Mouse (Mus musculus): ENCODE data around the gene Ddx56. TPM values are rescaled to one million over a fixed set of nuclear protein-coding genes. Genes with fewer than 3 reads are reported as not detected.

Gene Ddx56
- polyA plus RNA-seq, 1 experiment from 2014 or later, result 106 TPM

DNA sequence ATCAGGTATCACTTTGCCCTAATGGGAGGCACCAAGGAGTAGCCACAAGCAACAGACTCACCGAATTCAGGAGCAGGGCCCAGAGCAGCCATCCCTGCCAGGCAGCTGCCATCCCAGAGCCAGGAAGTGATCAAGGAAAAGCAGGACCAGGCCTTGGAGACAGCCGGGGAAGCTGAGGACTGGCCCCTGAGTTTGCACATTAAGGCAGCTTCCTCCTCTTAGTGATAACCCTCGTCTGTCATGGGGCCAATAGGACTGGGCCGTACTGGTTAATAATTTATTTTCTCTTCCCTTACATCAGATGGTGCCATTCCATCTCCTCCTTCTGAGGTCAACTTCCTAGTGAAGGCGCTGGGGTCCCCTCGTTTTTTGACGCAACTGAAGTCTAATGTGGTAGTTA lies 37.6 kb downstream of the Ddx56 start, which contains the start of gene Npc1l1:
Gene Npc1l1, minus strand, starts transcription at position 132 of the 400 bp plus-strand sequence.
- no peak within 1 kb of the TSS for H3K4me3 ChIP-seq (ENCODE audit: low read length)
- H3K9me3 ChIP-seq (ENCODE audit: low read length), result peaks cover 2% of the 10 kb centered on the region; the same call in 1 of the 2 replicates
- no peak within 1 kb of the TSS for H3K27ac ChIP-seq (ENCODE audit: low read length)
- no peaks in the 10 kb centered on the region for H3K4me1 ChIP-seq (ENCODE audit: insufficient read depth, low read length)
- WGBS, result 73% methylated on average over 7 of the region's 7 CpGs
- no peaks in the 10 kb centered on the region for H3K27me3 ChIP-seq (ENCODE audit: insufficient read depth, low read length)
- no peak within 1 kb of the TSS for H3K9ac ChIP-seq (replicated peaks; ENCODE audit: low read length)
- ATAC-seq (ENCODE audit: low FRiP score, low TSS enrichment), result no peak
- H3K4me2 ChIP-seq (replicated peaks; ENCODE audit: low read depth, low read length), result no peak within 1 kb of the TSS
- no peaks in the 10 kb centered on the region for H3K36me3 ChIP-seq (ENCODE audit: insufficient read depth, low read length)

DNA sequence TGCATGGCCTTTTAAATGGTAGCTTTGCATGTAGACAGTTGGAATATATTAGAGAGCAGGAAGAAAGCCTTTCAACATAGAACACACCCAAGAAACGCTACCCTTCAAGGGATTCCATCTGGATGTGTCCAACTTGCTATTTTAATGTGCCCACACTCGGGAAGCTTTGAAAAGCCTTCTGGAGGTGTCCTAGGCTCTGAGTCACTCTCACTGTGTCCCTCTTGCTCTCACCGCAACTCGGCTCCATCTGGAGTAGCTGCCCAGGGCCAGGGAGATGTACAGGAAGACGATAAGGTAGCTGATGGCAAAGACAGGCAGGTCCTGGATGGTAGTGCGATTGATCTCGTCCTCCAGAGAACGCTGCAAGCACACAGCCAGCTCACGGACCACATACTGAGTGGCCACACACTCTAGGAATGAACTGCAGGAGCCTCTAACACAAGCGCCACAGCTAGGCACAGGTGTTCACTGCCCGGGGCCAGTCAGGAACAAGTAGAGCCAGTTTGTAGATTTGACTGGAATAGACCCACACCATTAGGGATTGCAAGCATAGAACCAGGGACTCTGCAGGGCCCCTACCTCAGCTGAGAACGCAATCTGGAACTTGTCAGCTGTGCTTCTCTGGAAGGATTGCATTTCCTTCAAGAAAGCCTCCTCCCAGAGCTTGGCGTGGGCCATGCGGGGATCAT lies 42.9 kb downstream of the Ddx56 start:
- ATAC-seq (ENCODE audit: low FRiP score, low TSS enrichment), result 0 out of 2 replicates have a peak, but pooled peaks have one; percentile 69
- 69% methylated on average over 14 of the region's 14 CpGs for WGBS
- no peak overlapping the region for H3K4me3 ChIP-seq (ENCODE audit: low read length)

DNA sequence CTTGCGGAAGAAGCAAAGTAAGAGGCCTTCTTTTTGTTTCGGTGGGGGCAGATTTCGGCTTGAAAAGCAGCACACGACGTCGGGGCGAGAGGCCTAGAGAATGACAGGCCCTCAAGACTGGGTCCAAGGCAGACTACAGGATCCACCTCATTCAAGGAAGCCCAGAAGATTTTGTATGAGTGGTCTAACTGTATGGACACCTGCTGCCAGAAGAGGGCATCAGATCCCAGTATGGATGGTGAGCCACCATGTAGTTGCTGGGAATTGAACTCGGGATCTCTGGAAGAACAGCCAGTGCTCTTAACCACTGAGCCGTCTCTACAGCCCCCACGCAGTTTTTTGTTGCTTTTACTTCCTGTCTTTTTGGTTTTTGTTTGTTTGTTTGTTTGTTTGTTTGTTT lies 45.4 kb downstream of the Ddx56 start:
- H3K4me2 ChIP-seq (replicated peaks; ENCODE audit: low read depth, low read length), result no peak overlapping the region
- no peaks in the 10 kb centered on the region for H3K4me1 ChIP-seq (ENCODE audit: insufficient read depth, low read length)
- 90% methylated on average over 10 of the region's 10 CpGs for whole genome bisulfite sequencing
- no peaks in the 10 kb centered on the region for H3K27me3 ChIP-seq (ENCODE audit: insufficient read depth, low read length)
- H3K4me3 ChIP-seq (ENCODE audit: low read length), result no peak overlapping the region
- no peak overlapping the region for H3K9ac ChIP-seq (replicated peaks; ENCODE audit: low read length)
- no peaks in the 10 kb centered on the region for H3K36me3 ChIP-seq (ENCODE audit: insufficient read depth, low read length)
- no peak overlapping the region for H3K27ac ChIP-seq (ENCODE audit: low read length)
- no peaks in the 10 kb centered on the region for H3K9me3 ChIP-seq (ENCODE audit: low read length)
- ATAC-seq (ENCODE audit: low FRiP score, low TSS enrichment), result no peak

More for the DNA sequence above, 42.9 kb downstream of the Ddx56 start:
- Histone ChIP-seq H3K27ac (ENCODE audit: low read length) (no peak overlapping the region), H3K9ac (replicated peaks; ENCODE audit: low read length) (no peak overlapping the region), H3K36me3 (ENCODE audit: insufficient read depth, low read length) (no peaks in the 10 kb centered on the region), H3K9me3 (ENCODE audit: low read length) (no peaks in the 10 kb centered on the region), H3K27me3 (ENCODE audit: insufficient read depth, low read length) (no peaks in the 10 kb centered on the region), H3K4me1 (ENCODE audit: insufficient read depth, low read length) (no peaks in the 10 kb centered on the region), H3K4me2 (replicated peaks; ENCODE audit: low read depth, low read length) (no peak overlapping the region)

DNA sequence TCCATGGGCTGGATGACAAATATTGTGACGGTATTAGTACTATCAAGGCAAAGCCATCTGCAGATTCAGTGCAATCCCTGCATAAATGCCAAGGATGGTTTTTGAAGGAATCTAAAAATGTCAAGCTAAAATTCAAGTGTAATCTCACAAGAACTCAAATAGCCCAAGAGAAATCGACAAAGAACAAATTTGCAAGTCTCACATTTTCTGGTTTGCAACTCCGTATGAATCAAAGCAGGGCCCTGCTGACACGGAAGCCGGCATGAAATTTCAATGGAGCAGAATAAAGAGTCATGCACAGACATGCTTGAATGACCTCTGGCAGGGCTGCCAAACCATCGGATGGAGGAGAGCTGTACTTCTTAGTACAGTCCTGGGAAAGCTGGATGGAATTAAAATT lies 47.6 kb downstream of the Ddx56 start:
- H3K9me3 ChIP-seq (ENCODE audit: low read length), result no peaks in the 10 kb centered on the region
- 72% methylated on average over 6 of the region's 6 CpGs for WGBS
- H3K27ac ChIP-seq (ENCODE audit: low read length), result no peak overlapping the region
- H3K4me3 ChIP-seq (ENCODE audit: low read length), result no peak overlapping the region
- no peak overlapping the region for H3K9ac ChIP-seq (replicated peaks; ENCODE audit: low read length)
- H3K4me2 ChIP-seq (replicated peaks; ENCODE audit: low read depth, low read length), result no peak overlapping the region
- no peak for ATAC-seq (ENCODE audit: low FRiP score, low TSS enrichment)
- no peaks in the 10 kb centered on the region for H3K27me3 ChIP-seq (ENCODE audit: insufficient read depth, low read length)
- H3K4me1 ChIP-seq (ENCODE audit: insufficient read depth, low read length), result no peaks in the 10 kb centered on the region
- no peaks in the 10 kb centered on the region for H3K36me3 ChIP-seq (ENCODE audit: insufficient read depth, low read length)

DNA sequence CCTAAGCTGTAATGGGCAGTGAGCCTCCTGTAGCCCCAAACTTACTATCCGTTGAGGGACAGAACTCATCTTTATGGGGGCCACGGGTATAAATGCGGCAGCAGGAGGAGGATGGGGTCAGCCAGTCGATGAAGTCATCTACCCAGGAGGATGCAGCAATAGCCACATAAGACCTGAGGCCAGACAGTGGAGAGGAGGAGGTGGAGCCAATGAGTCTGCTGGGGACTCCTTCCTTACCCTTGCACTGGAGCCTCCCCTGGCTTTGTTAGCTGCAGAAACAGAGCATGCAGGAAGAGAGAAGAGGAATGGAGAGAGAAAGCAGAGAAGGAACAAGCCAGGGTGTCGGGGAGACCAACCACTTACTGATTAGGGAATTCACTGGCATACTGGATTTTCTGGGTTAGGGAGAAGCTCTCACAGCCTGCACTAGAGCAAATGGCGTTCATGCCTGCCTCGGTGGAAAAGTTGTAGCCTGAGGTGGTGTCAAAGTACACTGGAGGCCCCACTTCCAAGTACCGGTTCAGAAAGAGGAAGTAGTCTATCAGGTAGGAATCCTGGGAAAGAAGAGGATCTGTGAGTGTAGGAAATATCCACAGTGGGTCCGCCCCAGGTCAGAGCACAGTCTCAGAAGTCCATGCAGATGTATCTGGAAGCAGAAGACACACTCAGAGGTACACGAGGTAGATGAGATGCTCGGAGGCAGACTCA lies 49.2 kb downstream of the Ddx56 start:
- Histone ChIP-seq H3K9ac (replicated peaks; ENCODE audit: low read length) (no peak overlapping the region), H3K36me3 (ENCODE audit: insufficient read depth, low read length) (no peaks in the 10 kb centered on the region), H3K4me2 (replicated peaks; ENCODE audit: low read depth, low read length) (no peak overlapping the region), H3K27me3 (ENCODE audit: insufficient read depth, low read length) (no peaks in the 10 kb centered on the region), H3K4me3 (ENCODE audit: low read length) (no peak overlapping the region), H3K9me3 (ENCODE audit: low read length) (no peaks in the 10 kb centered on the region), H3K27ac (ENCODE audit: low read length) (no peak overlapping the region), H3K4me1 (ENCODE audit: insufficient read depth, low read length) (no peaks in the 10 kb centered on the region)
- WGBS, result 76% methylated on average over 11 of the region's 11 CpGs
- ATAC-seq (ENCODE audit: low FRiP score, low TSS enrichment), result no peak

DNA sequence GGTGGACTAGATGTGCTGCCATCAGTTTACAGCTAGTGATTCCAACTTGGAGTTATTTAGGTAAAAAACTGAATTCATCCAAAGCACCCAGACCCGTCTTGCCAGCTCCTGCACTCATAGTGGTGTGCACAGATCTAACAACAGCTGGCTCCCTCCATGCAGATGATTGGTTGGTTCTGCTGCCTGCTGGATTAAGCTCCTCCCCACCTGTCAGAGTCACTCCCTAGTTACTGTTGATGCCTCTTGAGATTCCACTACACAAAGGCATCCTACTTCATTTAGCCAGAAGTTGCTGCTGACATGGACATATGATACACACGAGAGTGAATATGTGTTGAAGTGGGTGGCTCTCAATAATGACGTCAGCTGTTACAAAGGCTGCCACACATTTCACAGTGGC lies 50.7 kb downstream of the Ddx56 start:
- Histone ChIP-seq H3K36me3 (ENCODE audit: insufficient read depth, low read length) (no peaks in the 10 kb centered on the region), H3K27me3 (ENCODE audit: insufficient read depth, low read length) (no peaks in the 10 kb centered on the region), H3K4me1 (ENCODE audit: insufficient read depth, low read length) (no peaks in the 10 kb centered on the region), H3K4me2 (replicated peaks; ENCODE audit: low read depth, low read length) (no peak overlapping the region), H3K27ac (ENCODE audit: low read length) (no peak overlapping the region), H3K9ac (replicated peaks; ENCODE audit: low read length) (no peak overlapping the region), H3K4me3 (ENCODE audit: low read length) (no peak overlapping the region), H3K9me3 (ENCODE audit: low read length) (no peaks in the 10 kb centered on the region)
- 58% methylated on average over 3 of the region's 3 CpGs for WGBS
- ATAC-seq (ENCODE audit: low FRiP score, low TSS enrichment), result no peak

Other genes with a start within 250 kb of the Ddx56 start
- gene Camk2b, start 201.4 kb downstream of the Ddx56 start, polyA plus RNA-seq (2015; fragmentation: Nextera tagmentation; extraction: Ambion mirVana), result 3.4 and 4.1 TPM in 2 replicates
- 0.40 and 0.49 TPM in 2 replicates for gene A730071L15Rik, start 67.7 kb downstream of the Ddx56 start, polyA plus RNA-seq (2015; fragmentation: Nextera tagmentation; extraction: Ambion mirVana)
- 39.2 and 40.6 TPM in 2 replicates for gene Nudcd3, start 67.4 kb downstream of the Ddx56 start, polyA plus RNA-seq (2015; fragmentation: Nextera tagmentation; extraction: Ambion mirVana)
- gene Npc1l1, start 37.6 kb downstream of the Ddx56 start, polyA plus RNA-seq (2015; fragmentation: Nextera tagmentation; extraction: Ambion mirVana), result 0.12 and 0.17 TPM in 2 replicates
- 155 and 158 TPM in 2 replicates for gene Tmed4, start 7.1 kb upstream of the Ddx56 start, polyA plus RNA-seq (2015; fragmentation: Nextera tagmentation; extraction: Ambion mirVana)
- 155 and 157 TPM in 2 replicates for gene Ogdh, start 23.9 kb upstream of the Ddx56 start, polyA plus RNA-seq (2015; fragmentation: Nextera tagmentation; extraction: Ambion mirVana)
- gene Zmiz2, start 121.3 kb upstream of the Ddx56 start, polyA plus RNA-seq (2015; fragmentation: Nextera tagmentation; extraction: Ambion mirVana), result 11.7 and 12.5 TPM in 2 replicates
- gene Ppia, start 147.7 kb upstream of the Ddx56 start, polyA plus RNA-seq (2015; fragmentation: Nextera tagmentation; extraction: Ambion mirVana), result 4,884 and 4,942 TPM in 2 replicates
- 560 and 596 TPM in 2 replicates for gene H2afv, start 176.7 kb upstream of the Ddx56 start, polyA plus RNA-seq (2015; fragmentation: Nextera tagmentation; extraction: Ambion mirVana)
- 24.8 and 30.1 TPM in 2 replicates for gene Purb, start 208.1 kb upstream of the Ddx56 start, polyA plus RNA-seq (2015; fragmentation: Nextera tagmentation; extraction: Ambion mirVana)

All from kidney, embryonic 16.5 days (tissue).